Mouse (Mus musculus) brain, embryonic 14.5 days (tissue): ENCODE results near the gene Hoxb3.

Experiments
- CTCF ChIP-seq: fragments of 200-500 bp; IDR thresholded peaks from 2 replicates; pipeline ENCODE4 v1.5.1; 2012; ENCODE audit warnings: inconsistent platforms, mild to moderate bottlenecking, moderate library complexity, borderline replicate concordance; ENCODE audit not compliant: insufficient read depth, insufficient read length; ENCODE audit errors: extremely low read depth
- POLR2A ChIP-seq: fragments of 200-500 bp; IDR thresholded peaks from 2 replicates; pipeline ENCODE4 v1.6.1; 2012; ENCODE audit warnings: mild to moderate bottlenecking, inconsistent platforms, borderline replicate concordance; ENCODE audit not compliant: poor library complexity, insufficient read depth, insufficient read length, severe bottlenecking; ENCODE audit errors: extremely low read depth

DNA sequence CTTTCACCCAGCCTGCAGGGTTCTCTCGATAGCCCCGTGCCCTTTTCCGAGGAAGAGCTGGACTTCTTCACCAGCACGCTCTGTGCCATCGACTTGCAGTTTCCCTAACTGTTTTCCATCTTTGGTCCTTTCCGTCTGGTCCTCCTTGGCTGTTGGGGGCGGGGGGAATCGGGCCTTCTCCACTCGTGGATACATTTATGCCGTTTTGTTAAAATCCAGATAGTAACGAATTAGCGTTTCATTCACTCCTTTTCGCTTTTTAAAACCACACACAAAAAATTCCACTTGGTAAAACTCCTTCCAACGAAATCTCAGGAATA is 30.4 kb downstream of the Hoxb3 start:
- TF ChIP-seq POLR2A (no peak), CTCF (no peak)
